Mouse (Mus musculus) right cerebral cortex, postnatal 14 days (tissue): ENCODE results near the gene Rnf220.

Experiments
- DNase-seq: peaks from one replicate; pipeline ENCODE4 v3.0.0; 2022

Gene Rnf220

DNA sequence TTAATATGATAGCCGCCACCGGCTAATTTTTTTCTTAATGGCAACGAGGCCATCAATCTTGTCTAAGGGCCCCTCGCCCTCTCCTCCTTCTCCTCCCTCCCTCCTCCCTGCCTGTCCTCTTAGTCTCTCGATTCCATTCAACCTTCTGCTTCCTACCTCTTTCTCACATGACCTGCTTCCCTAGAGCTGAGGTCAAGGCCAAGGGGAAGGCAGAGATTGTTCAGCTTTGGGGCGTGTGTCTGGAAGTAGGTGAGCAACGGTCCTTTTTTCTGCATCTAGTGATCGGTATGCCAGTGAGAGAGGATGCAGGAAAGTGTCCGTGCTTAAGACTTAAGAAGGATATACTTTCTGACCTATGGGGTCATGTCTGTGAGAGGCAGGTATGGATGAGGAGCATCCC, 199.0 kb downstream of the Rnf220 start:
- no peak for DNase-seq

DNA sequence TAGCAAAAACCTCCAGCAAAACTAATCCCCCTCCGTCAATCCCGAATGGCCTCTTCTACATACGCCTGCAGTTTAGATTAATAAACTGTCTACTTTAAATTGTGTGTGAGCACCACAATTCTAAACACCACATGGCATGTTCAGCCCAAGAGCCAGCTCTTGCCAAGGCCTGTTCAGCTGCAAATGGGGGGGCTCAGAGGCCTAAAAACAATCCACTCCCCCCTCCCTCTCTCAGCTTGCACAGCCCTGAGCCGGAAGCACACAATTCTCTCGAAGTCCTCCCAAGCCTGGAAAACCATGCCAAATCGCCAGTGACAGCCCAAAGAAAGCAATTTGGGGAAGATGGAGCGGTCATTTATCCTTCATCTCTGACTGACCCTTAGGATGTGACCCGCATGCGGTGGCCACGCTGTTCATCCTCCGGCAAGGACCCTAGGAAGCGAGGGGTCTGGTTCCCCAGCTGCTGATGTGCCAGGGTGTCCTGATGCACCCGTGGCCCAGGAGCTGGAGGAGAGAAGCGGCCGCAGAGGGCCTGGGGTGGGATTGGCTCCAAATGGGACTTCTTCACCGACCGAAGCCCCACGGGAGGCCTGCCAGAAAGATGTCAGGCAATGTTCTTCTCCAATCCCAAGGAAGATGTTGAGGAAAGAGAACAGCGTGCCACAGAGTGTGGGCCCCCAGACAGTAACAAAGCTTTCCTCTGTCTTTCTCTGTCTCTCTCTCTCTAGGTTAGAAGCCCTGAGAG, 199.8 kb downstream of the Rnf220 start:
- no peak for DNase-seq

DNA sequence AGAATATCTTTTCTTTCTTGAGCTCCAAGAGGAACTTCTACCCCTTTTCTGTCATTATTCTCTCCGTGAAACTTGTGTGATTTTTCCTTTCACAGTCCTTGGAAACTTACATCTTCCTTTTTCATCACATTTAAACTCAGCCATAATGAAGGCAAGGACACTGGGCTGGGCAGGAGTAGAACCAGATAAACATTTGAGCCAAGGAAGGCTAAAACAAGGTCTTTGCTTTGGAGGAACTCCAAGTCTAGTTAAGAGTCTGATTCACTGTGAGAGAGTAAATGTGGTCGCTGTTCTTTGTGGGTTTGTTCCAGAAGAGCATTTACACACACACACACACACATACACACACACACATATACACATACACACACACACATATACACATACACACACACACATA, 205.2 kb downstream of the Rnf220 start:
- no peak for DNase-seq

DNA sequence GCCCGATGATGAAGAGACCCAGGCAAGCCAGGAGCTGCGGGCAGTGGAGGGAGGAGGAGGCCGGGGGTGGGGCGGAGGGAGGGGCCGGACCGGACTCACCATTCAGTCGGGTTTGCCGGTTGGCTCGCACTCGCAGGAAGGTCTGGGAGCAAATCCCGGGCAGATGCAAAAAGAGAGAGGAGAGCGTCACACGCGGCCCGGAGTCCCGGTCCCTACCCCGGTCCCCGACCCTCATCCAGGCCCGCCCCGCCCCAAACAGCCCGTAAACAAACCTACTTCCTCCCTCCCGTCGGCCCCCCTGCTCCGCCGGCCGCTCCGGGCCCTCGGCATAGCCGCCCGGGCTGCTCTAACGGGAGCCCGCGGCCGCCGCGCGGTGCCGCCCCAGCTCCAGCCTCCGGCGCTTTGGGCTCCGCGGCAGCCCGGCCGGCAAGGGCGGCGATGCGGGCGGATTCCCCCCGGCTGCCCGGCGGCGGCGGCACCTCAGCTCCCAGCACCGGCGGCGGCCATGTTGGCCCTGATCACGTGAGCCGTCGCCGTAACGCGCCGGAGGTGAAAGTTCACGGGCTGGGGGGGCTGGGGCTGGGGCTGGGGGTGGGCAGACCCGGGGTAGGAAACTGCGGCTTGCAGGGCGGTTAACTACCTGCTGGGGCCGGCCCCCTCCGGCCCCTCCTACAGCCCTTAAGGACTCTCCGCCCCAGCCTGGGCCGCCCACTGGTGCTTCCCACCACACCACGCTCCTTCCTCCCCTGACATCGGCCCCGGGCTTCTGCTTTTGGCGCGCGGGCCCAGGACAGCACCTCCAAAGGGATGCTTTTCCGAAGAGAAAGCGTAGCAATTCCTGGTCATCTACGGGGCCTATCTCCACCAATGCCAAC, 207.7 kb downstream of the Rnf220 start:
- DNase-seq = peak; percentile 81

DNA sequence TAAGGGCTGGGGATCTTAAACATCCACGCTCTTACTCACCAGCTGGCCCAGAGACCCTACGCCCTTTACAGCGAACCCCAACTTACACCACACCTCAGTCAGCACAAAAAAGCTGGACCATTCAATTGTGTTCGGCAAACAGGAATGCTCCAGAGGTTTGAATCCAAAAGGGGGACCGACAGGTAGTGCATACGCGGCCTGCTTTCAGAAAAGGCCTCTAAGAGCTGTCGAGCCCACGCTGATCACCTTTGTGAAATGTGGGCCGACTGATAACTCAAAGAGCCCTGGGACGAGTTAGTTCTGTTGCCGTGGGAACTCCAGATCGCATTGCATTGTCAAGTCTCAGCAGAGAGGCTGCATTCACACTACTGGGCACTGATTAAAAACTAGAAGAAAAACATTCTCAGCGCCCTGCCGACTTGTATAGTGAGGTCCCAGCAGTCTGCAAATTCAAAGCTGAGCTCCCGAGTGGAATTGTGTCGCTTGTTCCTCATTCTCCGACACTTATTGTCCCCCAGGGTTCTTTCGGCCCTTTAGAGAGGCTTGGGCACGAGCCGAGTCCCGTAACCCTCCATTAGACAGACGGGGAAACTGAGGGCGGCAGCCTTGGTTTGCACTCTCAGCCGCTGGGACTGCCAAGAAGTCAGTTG, 208.4 kb downstream of the Rnf220 start:
- DNase-seq = no peak

DNA sequence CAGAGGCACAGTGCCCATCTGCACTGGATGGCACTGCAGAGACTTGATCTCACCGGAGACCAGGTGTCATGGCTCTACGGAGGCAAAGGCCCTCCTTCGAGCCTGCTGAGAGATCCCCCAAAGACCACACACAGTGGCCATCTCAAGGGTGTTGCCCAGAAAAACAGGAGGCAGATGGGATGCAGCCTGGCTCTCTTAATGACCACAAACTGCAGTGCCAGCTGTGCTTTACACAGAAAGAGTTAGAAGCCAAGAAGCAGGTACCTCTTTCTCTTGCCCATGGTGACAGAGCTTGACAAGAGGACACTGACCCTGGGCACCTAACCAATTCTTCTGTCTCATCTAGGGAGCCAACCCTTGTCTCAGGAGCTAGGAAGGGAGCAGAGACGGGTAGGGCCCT, 212.5 kb downstream of the Rnf220 start:
- no peak for DNase-seq

DNA sequence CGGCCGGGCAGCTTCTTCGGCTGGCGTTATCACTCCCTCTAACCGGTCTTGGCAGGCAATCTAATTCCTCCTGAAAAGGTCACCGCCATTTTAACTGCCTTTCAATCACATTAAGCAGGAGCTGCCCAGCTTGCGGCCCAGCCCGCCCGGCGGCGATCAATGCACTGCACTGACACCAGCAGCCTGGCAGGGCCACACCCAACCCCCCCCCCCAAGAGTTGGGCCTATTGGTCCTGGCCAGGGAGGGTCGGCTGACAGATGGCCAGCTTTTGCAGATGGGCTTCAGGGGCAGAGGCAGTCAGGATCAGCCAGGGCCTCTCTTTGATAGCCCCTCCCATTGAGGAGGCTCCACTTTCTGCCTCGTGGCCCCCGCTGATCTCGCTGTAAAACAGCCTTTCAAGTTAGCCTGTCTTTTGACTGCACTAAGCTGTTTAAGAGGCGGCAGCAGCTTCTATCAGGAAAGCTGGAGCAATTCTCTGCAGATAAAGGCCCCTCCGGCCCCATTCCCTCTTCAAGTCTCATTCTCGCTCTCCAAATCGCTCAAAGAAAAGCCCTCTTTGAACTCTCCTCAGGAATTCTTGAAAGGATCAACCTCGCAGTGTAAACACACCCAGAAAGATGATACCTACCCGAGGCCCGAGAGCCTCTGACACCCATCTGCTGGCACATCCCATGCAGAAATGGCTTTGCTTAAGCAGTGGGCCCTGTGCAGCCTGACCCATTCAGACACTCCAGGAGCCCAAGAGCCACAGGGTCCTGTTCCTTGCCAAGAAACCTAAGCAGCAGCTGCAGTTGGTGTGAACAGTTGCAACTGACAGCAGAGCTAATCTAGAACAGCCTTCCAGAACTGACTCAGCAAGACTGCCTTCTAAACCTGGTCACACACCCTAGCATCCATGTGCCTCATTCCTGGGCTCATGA, 213.3 kb downstream of the Rnf220 start:
- DNase-seq = no peak

DNA sequence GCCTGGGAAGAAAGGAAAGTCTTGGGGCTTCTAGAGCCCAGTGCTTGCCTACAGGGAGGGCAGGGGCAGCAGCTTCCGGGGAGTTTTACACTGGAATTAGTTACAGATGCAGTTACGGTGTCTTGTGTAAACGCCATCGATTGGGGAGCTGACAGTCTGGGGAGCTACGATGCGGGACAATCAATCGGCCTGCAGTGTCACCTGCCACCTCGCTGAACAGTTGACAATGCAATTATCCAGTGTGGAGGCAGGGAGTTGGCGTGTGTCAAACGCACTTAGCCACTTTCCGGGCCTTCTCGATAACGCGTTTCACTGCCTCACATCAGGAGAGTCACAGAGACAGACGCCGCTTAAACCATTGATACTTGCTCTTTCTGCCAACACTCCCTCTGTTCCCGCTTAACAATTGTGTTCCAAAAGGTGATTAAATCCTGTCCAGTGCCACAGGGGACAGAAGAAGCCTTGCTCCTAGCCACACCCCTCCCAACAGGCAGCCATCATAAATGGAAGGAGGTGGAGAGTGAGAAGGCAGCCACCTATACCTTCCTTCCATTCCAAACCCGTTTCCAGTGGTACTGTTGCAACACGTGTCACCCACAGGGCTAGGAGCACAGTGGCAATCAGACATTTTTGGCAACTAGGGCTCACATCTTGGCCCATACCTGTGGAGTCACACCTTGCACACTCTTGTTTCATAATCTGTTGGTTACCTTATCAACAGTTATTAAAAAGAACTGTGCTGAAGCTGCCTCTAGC, 215.6 kb downstream of the Rnf220 start:
- no peak for DNase-seq

DNA sequence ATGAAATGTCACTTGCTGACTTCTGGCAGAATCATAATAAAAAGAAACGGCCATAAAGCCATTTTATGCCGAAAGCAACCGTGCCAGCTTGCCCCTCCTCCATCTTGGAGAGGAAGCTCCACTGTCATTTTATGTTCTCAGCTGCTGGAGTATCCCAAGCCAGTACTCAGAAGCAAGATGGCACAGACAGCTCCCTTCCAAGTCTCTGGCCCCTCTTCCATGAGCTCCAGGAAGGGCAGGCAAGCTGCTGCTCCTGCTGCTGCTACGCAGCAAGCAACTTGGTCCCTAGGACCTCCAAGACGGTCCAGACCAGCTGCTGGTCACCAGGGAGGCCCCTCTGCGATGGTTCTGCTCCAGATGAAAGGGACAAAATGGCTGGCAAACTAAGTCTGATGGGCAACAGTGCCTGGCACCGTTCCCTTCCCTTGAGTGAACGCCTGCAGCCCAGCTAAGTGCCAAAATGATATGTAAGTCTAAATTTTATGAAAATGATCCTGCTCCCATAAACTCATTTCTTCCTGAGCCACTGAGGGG, 216.4 kb downstream of the Rnf220 start:
- no peak for DNase-seq

DNA sequence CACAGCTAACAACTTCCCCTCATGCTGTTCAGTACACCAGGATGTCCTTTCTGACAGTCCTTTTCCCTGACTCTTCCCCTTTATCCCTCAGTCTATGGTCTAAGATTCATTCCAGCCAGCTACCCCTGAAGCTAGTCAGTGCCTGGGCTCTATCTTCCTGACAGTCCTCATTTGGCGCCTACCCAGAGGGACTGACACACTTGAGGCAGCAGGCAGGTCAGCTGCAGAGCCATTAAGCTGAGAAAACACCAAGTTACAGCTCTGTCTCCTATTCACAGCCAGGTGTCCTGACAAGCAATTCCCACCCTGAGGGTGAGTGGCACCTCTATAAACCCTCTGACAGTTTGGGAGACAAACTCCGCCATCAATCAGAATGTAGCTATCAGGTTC, 217.6 kb downstream of the Rnf220 start:
- DNase-seq = no peak

DNA sequence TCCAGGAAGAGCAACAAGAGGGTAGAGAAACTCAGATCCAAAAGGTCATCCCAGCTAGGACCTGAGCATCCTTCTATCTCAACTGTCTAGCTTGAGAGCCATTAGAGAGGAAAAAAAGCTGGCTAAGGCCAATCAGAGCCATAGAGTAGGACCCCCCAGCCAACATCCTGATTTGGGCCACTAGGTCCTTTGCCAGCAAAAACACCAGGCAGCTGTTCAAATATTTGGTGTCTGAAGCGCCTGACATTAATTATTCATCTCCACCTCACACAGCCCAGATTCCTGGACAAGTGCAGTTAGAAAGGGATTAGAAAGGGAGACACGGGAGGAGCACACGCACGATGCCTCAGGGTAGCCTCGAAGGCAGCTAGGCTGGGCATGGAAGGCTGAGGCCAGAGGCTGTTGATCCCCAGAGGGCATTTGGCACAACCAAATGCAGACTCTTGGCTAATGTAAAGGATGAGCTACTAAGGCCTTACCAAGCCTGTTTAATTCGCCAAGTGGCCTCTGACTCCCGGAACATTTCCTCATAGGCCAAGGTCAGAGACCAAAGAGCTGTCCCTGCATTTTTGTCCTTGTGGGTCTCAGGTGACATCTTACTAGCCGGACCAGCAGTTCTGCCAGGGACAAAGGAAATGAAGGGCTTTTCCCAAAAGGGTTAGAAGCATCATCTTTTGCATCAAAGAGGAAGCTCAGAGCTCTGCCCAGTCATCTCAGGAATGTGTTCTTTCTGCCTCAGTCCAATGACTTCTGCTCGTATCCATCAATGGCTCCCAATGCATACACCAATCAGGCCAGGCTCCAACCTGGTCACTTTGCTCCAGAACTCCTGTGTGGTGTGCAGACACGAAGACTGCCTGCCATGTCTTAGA, 218.2 kb downstream of the Rnf220 start:
- no peak for DNase-seq

DNA sequence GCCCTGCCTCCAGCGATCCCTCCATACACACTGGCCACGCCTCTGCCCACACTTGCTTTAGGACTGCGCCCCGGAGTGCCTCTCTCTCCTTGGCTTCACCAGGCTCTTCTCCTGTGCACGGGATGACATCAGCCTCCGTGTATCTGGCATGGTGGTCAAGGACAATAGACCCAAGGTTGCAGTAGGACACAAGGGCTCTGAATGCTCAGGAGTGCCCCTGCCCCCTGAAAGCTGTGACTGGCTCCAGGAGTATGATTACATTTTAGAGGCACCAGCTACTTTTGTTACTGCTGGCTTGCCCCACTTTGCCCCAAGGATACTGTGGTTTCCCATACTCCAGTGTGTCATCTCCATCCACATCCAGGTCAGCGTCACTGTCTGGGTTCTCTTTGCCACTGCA, 219.2 kb downstream of the Rnf220 start:
- no peak for DNase-seq

DNA sequence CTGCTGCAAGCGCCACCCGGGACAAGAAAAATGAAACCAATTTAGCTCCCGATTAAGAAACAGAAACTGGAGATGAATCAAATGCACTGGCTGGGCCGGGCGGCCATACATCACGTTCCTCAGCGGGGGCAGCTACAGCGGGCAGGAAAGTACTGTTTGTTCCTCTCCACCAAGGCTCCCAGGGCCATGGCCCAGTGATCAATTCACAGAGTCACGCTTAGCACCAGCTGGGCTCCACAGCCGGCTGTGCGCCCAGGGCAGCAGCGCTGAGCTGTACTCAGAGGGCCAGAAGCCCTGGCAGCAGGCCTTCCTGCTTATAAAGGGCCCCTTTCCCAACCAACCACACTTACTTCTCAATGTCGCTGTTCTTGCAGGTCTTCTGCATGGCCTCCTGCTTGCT, 219.8 kb downstream of the Rnf220 start:
- DNase-seq = no peak

DNA sequence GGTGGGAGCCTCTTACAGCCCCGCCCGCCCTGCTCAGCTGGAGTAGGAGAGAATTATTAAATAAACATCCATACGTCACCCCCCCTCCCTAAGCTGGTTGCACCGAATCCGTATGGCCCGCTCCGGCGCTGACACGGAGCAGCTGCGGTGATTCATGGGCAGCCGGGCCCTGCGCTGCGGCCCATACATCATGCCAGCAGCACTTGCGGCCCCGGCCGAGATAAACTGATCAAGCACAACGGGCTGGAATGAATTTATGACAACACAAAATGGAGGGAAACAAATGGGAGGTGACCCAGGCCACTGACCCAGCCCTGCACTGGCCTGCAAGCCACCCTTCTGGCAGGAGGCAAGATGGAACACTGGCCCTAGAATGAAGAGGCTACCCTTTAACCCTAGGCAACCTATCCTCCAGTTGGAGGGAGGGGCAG, 220.6 kb downstream of the Rnf220 start:
- DNase-seq = no peak

DNA sequence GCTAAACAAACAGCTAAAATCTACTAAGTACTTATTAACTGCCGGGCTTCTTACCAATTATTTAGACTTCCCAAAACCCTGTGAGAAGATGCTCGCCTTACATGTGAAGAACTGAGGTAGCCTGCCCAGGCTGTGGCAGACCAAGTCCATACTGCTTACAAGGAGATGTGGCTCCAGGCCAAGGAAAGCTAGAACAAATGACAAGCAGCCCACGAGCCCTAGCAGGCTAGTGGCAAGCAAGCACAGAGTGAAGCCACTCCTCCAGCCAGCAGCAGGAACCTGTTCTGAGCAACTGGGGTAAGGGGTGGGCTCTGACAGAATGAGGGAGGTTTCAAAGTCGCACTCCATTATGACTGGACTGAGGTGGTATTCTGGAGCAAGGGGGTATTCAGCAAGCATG, 222.1 kb downstream of the Rnf220 start:
- DNase-seq = no peak

DNA sequence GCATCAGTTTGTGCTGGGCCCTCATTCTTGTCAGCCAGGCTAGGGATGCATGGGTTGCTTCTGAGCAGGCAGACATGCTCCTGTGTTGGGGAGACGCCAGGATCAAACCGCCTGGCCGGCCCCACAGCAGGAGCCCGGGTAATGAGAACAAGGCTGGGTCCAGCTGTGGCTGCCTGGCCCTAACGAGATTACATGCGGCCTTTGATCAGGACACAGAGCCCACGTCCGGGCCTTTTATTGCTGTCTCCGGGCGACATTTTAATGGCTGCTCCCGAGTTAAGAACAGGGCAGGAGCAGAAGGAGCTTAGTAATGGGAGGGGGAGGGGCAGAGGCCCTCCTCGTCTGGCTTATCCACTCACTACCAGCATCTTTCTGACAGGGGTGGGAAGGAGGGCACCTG, 224.4 kb downstream of the Rnf220 start:
- DNase-seq = no peak

DNA sequence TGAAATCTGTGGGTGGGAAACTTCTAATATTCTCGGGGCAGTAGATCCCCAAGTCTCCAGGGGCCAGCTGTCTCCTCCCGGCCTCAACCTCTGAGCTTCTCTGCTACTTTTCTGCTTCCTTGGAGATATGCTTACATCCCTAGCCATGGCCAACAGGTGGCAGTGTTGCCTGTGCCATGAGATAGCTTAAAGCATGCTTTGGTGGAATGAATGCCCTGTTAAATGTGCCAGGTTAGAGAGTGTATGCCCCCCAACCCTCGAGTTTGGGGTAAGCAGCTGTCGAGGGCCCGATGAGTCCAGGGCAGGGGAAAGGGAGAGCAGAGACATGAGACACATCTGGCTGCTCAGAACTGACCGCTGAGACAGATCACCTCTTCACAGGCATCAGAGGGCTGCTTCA, 226.6 kb downstream of the Rnf220 start:
- peak; percentile 86 for DNase-seq

DNA sequence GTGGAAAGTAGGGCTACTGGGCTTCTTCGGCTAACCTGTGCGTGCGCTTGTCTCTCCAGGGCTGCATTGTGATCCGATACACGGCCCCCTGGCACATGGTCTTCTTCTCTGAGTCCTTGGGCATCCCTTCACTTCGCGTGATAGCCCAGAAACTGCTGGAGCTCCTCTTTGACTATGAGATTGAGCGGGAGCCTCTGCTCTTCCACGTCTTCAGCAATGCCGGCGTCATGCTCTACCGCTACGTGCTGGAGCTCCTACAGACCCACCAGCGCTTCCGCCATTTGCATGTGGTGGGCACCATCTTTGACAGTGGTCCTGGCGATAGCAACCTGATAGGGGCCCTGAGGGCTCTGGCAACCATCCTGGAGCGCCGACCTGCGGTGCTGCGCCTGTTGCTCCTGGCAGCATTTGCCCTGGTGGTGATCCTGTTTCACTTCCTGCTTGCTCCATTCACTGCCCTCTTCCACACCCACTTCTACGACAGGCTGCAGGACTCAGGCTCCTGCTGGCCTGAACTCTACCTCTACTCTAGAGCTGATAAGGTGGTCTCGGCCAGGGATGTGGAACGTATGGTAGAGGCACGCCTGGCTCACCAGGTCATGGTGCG, 228.9 kb downstream of the Rnf220 start:
- no peak for DNase-seq

DNA sequence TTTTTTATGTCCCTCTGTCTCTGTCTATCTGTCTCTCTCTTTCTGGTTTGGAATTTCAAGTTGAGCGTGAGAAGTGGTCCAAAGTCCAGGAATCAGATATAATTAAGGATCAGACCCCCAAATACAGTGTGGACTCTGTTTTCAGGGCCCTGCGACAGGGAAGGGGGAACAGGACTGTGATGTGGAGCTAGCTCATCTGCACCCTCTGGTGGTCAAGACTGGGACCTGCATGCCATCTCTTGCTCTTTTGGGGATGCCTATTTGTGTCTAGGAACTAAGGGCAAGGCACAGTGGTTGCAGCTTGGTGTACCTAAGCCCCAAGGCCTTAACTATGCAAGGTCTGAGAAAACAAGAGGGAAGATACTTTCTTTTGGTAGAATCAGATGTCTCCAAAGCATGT, 229.6 kb downstream of the Rnf220 start:
- peak; percentile 76 for DNase-seq

DNA sequence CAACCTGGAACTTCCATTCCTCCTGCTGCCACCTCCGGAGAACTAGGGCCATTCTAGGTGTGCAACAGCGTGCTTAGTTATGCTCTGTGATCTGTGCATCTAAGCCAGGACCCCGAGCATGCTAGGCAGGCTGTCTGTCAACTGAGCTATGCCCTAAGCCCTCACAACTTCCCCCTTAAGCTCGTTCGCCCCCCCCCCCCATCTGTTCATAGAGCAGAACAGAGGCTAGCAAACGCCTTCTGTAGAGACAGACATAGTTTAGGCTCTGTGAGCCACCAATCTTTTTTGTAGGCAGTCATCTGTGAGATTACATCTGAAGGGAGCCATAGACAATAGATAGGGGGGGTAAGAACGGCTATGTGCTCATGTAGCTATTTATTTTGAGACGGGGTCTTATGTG, 233.9 kb downstream of the Rnf220 start:
- DNase-seq = no peak
